Mouse (Mus musculus): ENCODE results near the gene Spred2.
A peak's percentile ranks its signal among the peaks of the same experiment; 100 is the strongest.

DNA sequence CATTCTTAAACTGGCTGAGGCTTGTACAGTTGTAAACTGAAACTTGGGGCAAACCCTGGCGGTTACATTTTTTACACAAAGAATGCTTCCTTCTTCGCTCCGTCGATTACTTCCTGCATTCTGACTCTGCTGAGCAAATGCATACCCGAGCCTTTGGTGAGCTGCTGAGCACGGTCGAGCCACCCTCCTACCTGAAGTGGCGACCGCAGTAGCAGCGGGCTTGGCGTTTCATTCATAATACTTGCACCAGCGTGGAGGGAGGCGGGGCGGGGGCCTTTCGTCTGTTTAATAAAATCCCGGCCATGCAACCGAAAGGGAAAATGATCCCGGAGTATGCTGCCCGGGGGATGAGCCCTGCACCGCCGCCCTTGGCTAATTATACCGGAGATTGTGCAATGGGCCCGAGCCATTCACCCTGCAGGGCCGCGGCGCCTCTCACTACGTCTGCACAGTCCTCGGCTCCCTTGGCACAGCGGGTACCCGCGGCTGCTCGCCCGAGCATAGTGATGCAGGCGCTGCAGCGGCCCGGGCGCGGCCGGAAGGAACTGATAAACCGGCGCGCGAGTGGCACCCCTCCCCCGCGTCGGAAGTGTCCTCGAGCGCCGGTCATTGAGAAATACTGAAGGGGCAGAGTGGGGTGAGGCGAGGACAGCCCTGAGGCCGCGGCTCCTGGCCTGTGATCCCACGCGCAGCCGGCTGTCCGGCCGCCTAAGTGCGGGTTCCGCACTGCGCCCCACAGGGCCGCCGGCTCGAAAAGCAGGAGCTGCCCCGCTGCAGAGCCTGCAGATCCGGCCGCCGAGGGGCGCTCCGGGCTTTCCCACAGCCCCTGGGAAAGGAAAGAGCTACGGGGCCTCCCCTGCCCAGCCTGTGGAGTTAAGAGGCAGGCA is 4.1 kb upstream of the Spred2 start:
- TF ChIP-seq POLR2A (IDR thresholded peaks at IDR 0.05; ENCODE audit: control insufficient read depth, extremely low read depth, insufficient read depth, low read length, poor library complexity): peak; percentile 65
- TF ChIP-seq CTCF (IDR thresholded peaks at IDR 0.05; ENCODE audit: borderline replicate concordance, control insufficient read depth, extremely low read depth, insufficient read depth, low read length, poor library complexity): peak; percentile 70

Data from thymus, adult 2 months (tissue).